Mouse (Mus musculus): ENCODE results near the gene Nav2.

GRCm38 (mm10) chr7:49408625-49409024 lies 500.1 kb downstream of the Nav2 start:
- TF ChIP-seq POLR2A (IDR thresholded peaks at IDR 0.05; ENCODE audit: extremely low read depth, insufficient read depth, low read length) = no peak
- no peak for TF ChIP-seq CTCF (IDR thresholded peaks at IDR 0.05; ENCODE audit: extremely low read depth, insufficient read depth, low read length)

All from cortical plate, adult 2 months (tissue).